Mouse (Mus musculus) gastrocnemius, adult 2 months (tissue): Measurements from ENCODE around the gene Wif1. TPM values are rescaled to one million over a fixed set of nuclear protein-coding genes. Genes with fewer than 3 reads are reported as not detected.

Experiments
- DNase-seq: peaks from one replicate; pipeline ENCODE4 v3.0.0; 2022
- H3K27ac ChIP-seq: fragments of 200-600 bp; 2 replicates; pipeline ENCODE4 v1.8.1; 2022; ENCODE audit warnings: mild to moderate bottlenecking
- H3K4me3 ChIP-seq: fragments of 200-600 bp; 2 replicates; pipeline ENCODE4 v1.8.1; 2022; ENCODE audit warnings: mild to moderate bottlenecking, moderate library complexity
- CTCF ChIP-seq: fragments of 200-600 bp; IDR thresholded peaks from 2 replicates; pipeline ENCODE4 v1.8.1; 2022; ENCODE audit warnings: antibody characterized with exemption, mild to moderate bottlenecking, moderate library complexity
- intact Hi-C: fragments of 180-260 bp; cut with DNase I; formaldehyde crosslinking; loops from one replicate; pipeline ENCODE4 v1.15.1; 2025
- total RNA-seq, 2 experiments: library from RNA; stranded (reverse); gene quantifications; 2 replicates each; pipeline ENCODE4 v1.2.3; 2021

Wif1 gene
- total RNA-seq, 2 experiments from 2014 or later = 1.3 to 9.2 TPM

GRCm38 (mm10) chr10:121088679-121089078, 54.9 kb downstream of the Wif1 start:
- DNase-seq = no peak
- no peak for TF ChIP-seq CTCF
- intact Hi-C loops = no loop called here
- Histone ChIP-seq H3K27ac (no peak overlapping the region), H3K4me3 (no peak overlapping the region)

- Histone ChIP-seq H3K4me3 (no peak overlapping the region), H3K27ac (no peak overlapping the region)
- TF ChIP-seq CTCF = no peak
- intact Hi-C loops = no loop called here
- DNase-seq = no peak
Measured at GRCm38 (mm10) chr10:121089312-121089711, 55.6 kb downstream of the Wif1 start.

- intact Hi-C loops = no loop called here
- H3K27ac ChIP-seq = no peak overlapping the region
- no peak overlapping the region for H3K4me3 ChIP-seq
- TF ChIP-seq CTCF = no peak
- DNase-seq = no peak
Measured at GRCm38 (mm10) chr10:121090006-121090405, 56.2 kb downstream of the Wif1 start.

- no peak for TF ChIP-seq CTCF
- Histone ChIP-seq H3K27ac (no peak overlapping the region), H3K4me3 (no peak overlapping the region)
- intact Hi-C loops = no loop called here
- no peak for DNase-seq
Measured at GRCm38 (mm10) chr10:121095948-121096347, 62.2 kb downstream of the Wif1 start.

- Histone ChIP-seq H3K4me3 (no peak overlapping the region), H3K27ac (no peak overlapping the region)
- no peak for DNase-seq
- no peak for TF ChIP-seq CTCF
- intact Hi-C loops = no loop called here
Measured at GRCm38 (mm10) chr10:121098263-121098662, 64.5 kb downstream of the Wif1 start.

- Histone ChIP-seq H3K27ac (no peak overlapping the region), H3K4me3 (no peak overlapping the region)
- no peak for DNase-seq
- intact Hi-C loops = no loop called here
- TF ChIP-seq CTCF = no peak
Measured at GRCm38 (mm10) chr10:121099658-121100057, 65.9 kb downstream of the Wif1 start.

GRCm38 (mm10) chr10:121116115-121116514, 82.4 kb downstream of the Wif1 start:
- no peak for TF ChIP-seq CTCF
- intact Hi-C loops = no loop called here
- Histone ChIP-seq H3K27ac (no peak overlapping the region), H3K4me3 (no peak overlapping the region)
- DNase-seq = no peak

- H3K4me3 ChIP-seq = no peak overlapping the region
- intact Hi-C loops = no loop called here
- no peak for DNase-seq
- H3K27ac ChIP-seq = no peak overlapping the region
- TF ChIP-seq CTCF = no peak
Measured at GRCm38 (mm10) chr10:121116636-121117035, 82.9 kb downstream of the Wif1 start.

GRCm38 (mm10) chr10:121120751-121121150, 87.0 kb downstream of the Wif1 start:
- intact Hi-C loops = no loop called here
- Histone ChIP-seq H3K4me3 (no peak overlapping the region), H3K27ac (no peak overlapping the region)
- DNase-seq = no peak
- TF ChIP-seq CTCF = no peak

- Histone ChIP-seq H3K4me3 (no peak overlapping the region), H3K27ac (no peak overlapping the region)
- peak; percentile 37 for TF ChIP-seq CTCF
- peak; percentile 21 for DNase-seq
- intact Hi-C loops = no loop called here
Measured at GRCm38 (mm10) chr10:121124481-121124880, 90.7 kb downstream of the Wif1 start.

- Histone ChIP-seq H3K4me3 (no peak overlapping the region), H3K27ac (no peak overlapping the region)
- peak; percentile 54 for DNase-seq
- TF ChIP-seq CTCF = no peak
- intact Hi-C loops = no loop called here
Measured at GRCm38 (mm10) chr10:121129000-121129925, 95.5 kb downstream of the Wif1 start.

Other genes with a start within 250 kb of the Wif1 start
- 100 to 1,000 TPM; 111 to 116 TPM for gene Msrb3, start 134.9 kb upstream of the Wif1 start, total RNA-seq
- 10 to 100 TPM; 11.4 to 11.9 TPM for gene Lemd3, start 54.6 kb upstream of the Wif1 start, total RNA-seq